Mouse (Mus musculus) erythroblast, embryonic 14.5 days (primary cell): ENCODE data around the gene Ccdc155. TPM values are rescaled to one million over a fixed set of nuclear protein-coding genes. Genes with fewer than 3 reads are reported as not detected.
"Not testable (repeated sequence)": the region's sequence is repeated elsewhere in the genome, so short reads cannot be mapped to it uniquely, and the experiment has no call there.

Experiments used
- H3K27me3 ChIP-seq: 2 replicates; pipeline ENCODE4 v1.6.1; 2012; ENCODE audit warnings: inconsistent platforms; ENCODE audit not compliant: control insufficient read depth
- H3K36me3 ChIP-seq: 2 replicates; pipeline ENCODE4 v1.6.1; 2012; ENCODE audit warnings: mild to moderate bottlenecking, inconsistent platforms; ENCODE audit not compliant: control insufficient read depth
- H3K4me1 ChIP-seq: 2 replicates; pipeline ENCODE4 v1.6.1; 2012; ENCODE audit warnings: inconsistent platforms; ENCODE audit not compliant: control insufficient read depth
- H3K4me3 ChIP-seq: replicated peaks from 2 replicates; pipeline ENCODE3; 2012; ENCODE audit warnings: moderate library complexity, mild to moderate bottlenecking, inconsistent platforms
- H3K9me3 ChIP-seq: 2 replicates; pipeline ENCODE4 v1.6.1; 2012; ENCODE audit warnings: low read length, inconsistent platforms, mixed read lengths; ENCODE audit not compliant: control insufficient read depth
- GATA1 ChIP-seq: IDR thresholded peaks from 2 replicates; pipeline ENCODE4 v1.6.1; 2012; ENCODE audit warnings: low read length, inconsistent platforms, mixed read lengths
- TAL1 ChIP-seq: IDR thresholded peaks from 3 replicates; pipeline ENCODE4 v1.6.1; 2012; ENCODE audit warnings: low read length, inconsistent platforms, mixed read lengths
- polyA plus RNA-seq: library from polyadenylated mRNA; stranded (reverse); fragments of >175 nt; gene quantifications from 2 replicates; pipeline ENCODE4 v1.2.3, GENCODE M21; 2012

Ccdc155 gene
- polyA plus RNA-seq, 1 experiment: 0.05 TPM

DNA sequence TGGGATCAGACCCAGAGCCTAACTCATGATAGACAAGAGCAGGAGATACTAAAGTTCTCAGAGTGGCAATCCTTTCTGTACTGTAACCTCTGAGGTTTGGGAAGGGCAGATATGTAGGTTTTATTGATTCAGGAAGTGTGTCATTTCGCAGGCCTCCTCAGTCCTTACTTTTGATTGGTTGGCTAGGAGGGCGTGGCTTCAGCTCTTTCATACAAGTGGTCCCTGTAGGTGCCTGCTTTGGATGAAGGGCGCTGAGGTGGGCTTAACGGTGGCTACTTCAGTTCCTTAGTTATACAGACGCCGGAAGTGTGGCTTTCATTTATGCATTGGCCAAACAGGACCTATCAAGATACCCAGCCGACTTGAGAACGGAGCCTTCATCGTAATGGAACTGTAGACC, 49.1 kb downstream of the Ccdc155 start:
- TF ChIP-seq GATA1 (no peak), TAL1 (no peak)
- H3K4me1 ChIP-seq: peaks cover 29% of the 10 kb centered on the region
- H3K9me3 ChIP-seq: no peaks in the 10 kb centered on the region
- no peak overlapping the region for H3K4me3 ChIP-seq
- no peaks in the 10 kb centered on the region for H3K27me3 ChIP-seq
- H3K36me3 ChIP-seq: peaks cover 40% of the 10 kb centered on the region

DNA sequence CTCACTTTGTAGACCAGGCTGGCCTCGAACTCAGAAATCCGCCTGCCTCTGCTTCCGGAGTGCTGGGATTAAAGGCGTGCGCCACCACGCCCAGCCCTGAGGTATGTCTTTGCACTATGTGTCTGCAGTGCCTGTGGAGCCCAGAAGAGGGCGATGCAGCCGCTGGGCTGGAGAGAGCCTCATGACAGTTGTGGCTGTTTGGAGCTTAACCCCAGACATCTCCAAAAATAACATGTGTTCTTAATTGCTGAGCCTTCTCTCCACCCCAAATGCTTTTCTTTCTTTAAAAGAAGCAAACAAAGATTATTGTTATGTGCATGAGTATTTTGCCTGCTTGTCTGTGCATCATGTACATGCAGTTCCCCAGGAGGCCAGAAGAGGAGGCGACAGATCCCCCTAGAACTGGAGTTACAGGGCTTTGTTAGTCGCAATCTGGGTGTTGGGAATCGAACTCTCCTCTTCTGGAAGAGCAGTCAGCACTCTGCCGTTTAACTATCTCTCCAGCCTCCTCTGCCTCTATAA, 49.6 kb downstream of the Ccdc155 start:
- H3K4me1 ChIP-seq: peaks cover 31% of the 10 kb centered on the region
- no peak for TF ChIP-seq TAL1
- TF ChIP-seq GATA1: no peak
- H3K27me3 ChIP-seq: no peaks in the 10 kb centered on the region
- peaks cover 35% of the 10 kb centered on the region for H3K36me3 ChIP-seq
- H3K4me3 ChIP-seq: peak overlapping the region; percentile 77
- H3K9me3 ChIP-seq: no peaks in the 10 kb centered on the region

DNA sequence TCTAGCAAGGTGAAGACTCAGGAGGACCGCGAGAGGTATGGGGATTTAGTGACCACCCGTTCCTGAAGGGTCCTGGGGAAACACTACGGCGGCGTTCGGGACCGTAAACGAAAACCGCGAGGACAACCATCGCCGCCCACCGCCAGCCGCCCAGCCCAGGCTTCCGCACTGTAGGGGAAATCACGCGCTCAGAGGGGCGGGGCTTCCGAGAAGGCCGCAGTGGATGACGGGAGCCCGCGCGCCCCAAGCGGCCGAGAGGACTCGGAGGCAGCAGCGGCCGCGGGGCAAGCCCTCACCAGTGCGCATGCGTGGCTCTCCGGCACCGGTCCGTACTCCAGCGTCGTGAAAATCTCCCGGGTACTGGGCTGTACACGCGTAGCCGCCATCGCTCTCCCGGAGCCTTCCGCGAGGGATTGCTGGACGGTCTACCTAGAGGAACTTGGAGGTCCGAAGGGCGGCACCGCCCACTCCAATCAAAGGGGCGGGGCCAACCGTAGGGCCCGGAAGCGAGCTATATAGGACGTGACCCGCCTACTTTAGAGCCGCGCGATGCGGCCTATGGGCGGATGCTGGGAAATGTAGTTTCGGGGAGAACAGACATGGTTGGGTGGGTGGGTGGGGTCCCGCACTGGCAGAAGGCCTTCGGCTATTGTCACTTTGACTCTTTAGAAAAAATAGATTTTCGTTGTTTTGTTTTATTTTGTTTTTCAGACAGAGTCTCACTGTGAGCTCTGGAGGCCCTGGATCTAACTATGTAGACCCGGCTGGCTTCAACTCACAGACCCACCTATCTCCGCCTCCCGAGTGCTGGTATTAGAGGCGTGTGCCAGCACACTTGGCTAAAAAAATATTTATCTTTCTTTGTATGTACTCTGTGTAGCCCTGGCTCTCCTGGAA, 50.3 kb downstream of the Ccdc155 start, which contains the start of the genes Pih1d1 and Aldh16a1:
Gene Pih1d1, plus strand, starts transcription at position 208 of the 897 bp plus-strand sequence.
Gene Aldh16a1, minus strand, starts transcription at position 489 of the 897 bp plus-strand sequence.
- Histone ChIP-seq H3K4me3 (peak within 1 kb of the TSS; percentile 77), H3K27me3 (no peaks in the 10 kb centered on the region), H3K9me3 (no peaks in the 10 kb centered on the region), H3K4me1 (peaks cover 31% of the 10 kb centered on the region), H3K36me3 (peaks cover 32% of the 10 kb centered on the region)
- no peak for TF ChIP-seq TAL1
- TF ChIP-seq GATA1: no peak

DNA sequence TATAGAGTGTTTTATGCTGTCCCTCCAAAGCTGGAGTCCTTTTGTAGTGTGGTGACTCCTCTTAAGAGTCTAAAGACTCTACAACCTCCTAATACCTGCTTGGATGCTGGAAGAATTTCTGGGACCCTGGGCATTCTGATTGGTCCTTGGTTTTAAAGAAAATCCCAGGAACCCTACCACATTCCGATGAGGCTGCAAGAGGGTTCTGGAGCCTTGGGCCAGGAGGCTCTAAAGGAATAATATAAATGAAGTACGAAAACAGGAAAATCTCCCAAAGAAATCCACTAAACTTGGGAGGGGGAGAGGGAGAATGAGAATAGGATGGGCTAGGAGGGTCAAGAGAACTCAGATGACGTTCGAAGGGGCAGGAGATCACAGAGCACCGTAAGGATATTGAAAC, 51.1 kb downstream of the Ccdc155 start:
- Histone ChIP-seq H3K4me1 (peaks cover 31% of the 10 kb centered on the region), H3K9me3 (no peaks in the 10 kb centered on the region), H3K4me3 (peak overlapping the region; percentile 77), H3K36me3 (peaks cover 26% of the 10 kb centered on the region), H3K27me3 (no peaks in the 10 kb centered on the region)
- TF ChIP-seq GATA1 (no peak), TAL1 (no peak)

DNA sequence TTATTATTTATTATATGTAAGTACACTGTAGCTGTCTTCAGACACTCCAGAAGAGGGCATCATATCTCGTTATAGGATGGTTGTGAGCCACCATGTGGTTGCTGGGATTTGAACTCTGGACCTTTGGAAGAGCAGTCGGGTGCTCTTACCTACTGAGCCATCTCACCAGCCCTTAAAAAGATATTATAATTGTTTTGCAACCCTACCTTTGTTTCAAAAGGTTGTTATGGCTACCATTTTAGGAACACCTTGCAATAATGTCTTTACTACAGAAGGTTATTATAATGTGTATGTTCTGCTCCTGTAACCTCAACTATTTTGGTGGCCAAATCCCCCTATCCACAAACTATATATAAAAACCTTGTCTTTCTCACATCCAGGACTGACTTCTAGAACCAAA, 51.6 kb downstream of the Ccdc155 start:
- peaks cover 26% of the 10 kb centered on the region for H3K36me3 ChIP-seq
- not testable (repeated sequence) for H3K27me3 ChIP-seq, H3K9me3 ChIP-seq
- H3K4me3 ChIP-seq: peak overlapping the region; percentile 77
- H3K4me1 ChIP-seq: peaks cover 31% of the 10 kb centered on the region

DNA sequence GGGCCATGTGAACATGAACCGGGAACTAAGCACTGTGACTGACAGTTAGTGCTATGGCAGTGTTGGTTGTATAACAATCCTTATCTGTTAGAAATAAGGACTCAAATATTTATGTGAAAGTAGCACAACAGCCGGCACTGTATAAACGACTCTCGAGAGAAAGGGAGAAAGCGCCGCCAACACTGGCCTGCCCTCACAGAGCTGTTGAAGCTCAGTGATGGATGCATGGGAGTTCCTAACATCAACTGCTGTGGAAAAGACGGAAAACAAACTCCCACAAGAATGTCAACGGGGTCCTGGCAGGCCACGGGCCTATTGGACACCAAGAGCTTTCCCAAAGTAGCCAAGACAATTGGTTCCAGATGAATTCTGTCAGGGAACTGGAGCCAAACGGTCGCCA, 53.4 kb downstream of the Ccdc155 start:
- TF ChIP-seq TAL1: no peak
- TF ChIP-seq GATA1: no peak
- Histone ChIP-seq H3K27me3 (no peaks in the 10 kb centered on the region), H3K9me3 (no peaks in the 10 kb centered on the region), H3K36me3 (peaks cover 29% of the 10 kb centered on the region), H3K4me3 (no peak overlapping the region), H3K4me1 (peaks cover 28% of the 10 kb centered on the region)

DNA sequence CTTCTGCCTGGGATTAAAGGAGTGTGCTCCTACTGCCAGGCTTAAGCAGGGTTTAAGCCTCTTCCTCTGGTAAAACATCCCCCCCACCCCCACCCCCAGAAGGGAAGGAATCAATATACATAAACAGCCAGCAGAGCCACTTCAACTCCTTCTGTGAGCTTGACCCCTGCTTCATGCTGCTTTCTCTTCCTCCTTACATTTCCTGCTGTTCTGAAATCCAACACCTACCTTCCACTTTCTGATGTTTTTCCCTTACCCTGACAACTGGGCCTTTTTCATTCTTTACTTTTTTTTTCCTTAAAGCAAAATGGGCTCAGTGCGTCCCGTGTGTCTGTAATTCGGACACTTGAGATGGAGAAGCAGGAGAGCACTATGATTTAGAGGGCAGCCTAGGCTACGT, 54.4 kb downstream of the Ccdc155 start:
- Histone ChIP-seq H3K4me3 (no peak overlapping the region), H3K9me3 (no peaks in the 10 kb centered on the region), H3K36me3 (peaks cover 36% of the 10 kb centered on the region), H3K4me1 (peaks cover 22% of the 10 kb centered on the region), H3K27me3 (no peaks in the 10 kb centered on the region)
- TF ChIP-seq GATA1: no peak

DNA sequence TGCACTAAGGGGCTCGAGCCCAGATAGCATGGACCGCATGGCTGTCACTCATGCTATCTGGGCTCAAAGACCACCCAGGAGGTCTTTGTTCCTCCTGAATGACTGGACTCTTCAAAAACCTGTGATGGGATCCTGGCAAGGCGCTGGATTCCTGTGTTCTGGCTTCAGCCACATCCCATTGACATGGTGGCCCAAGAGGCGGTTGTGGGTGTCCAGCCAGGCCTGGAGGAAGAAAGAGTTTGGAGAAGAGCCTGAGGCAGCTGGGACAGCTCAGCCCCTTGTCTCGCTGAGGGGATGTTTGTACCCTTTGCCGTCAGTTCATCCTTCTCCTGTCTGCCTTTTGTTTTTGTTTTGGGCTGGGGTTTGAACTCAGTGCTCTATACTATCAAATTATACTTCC, 55.1 kb downstream of the Ccdc155 start:
- TF ChIP-seq GATA1 (no peak), TAL1 (no peak)
- Histone ChIP-seq H3K4me3 (no peak overlapping the region), H3K9me3 (no peaks in the 10 kb centered on the region), H3K27me3 (no peaks in the 10 kb centered on the region), H3K4me1 (peaks cover 15% of the 10 kb centered on the region), H3K36me3 (peaks cover 41% of the 10 kb centered on the region)

DNA sequence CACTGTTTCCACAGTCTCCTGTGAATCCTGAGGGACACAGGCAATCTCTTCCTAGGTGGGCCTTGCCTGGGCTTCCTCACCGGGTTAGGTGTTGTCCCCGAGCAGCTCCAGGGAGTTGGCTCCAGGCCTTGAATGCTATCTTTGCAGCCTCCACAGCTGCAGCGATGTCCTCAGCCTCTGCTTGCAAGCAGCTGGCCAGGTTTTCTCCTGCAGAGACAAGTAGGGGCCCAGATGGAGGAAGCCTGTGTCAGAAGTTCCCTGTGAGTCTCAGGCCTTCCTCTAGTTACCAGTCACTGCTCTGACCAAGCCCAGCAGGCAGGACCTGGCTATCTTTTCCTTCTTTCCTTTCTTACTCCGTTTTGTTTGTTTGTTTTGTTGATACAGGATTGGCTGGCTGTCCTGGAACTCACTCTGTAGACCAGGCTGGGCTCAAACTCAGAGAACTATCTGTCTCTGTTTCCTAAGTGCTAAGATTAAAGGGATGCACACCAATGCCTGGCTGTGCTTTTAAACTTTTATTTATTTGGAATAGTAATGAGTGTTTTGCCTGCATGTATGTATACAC, 56.1 kb downstream of the Ccdc155 start:
- no peaks in the 10 kb centered on the region for H3K9me3 ChIP-seq
- TF ChIP-seq TAL1 (no peak), GATA1 (no peak)
- no peak overlapping the region for H3K4me3 ChIP-seq
- H3K4me1 ChIP-seq: peaks cover 12% of the 10 kb centered on the region
- peaks cover 50% of the 10 kb centered on the region for H3K36me3 ChIP-seq
- H3K27me3 ChIP-seq: no peaks in the 10 kb centered on the region

DNA sequence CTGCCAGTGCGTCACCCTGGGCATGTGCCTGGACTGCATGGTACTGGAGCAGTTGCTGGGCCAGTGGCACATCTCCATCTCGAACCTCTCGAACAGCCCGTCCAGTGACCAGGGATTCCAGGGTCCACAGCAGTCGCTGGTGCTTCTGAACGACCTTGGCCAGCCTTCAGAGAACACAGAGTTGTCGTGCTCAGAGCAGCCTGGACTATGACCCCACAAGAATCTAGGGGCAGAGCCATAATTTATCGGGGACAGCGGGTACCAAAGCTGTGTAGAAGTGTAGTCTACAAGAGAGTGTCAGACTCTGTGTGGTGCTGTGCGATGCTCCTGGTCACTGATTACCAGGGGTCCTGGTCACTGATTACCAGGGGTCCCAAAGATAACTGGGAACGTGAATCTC, 56.8 kb downstream of the Ccdc155 start:
- Histone ChIP-seq H3K4me3 (no peak overlapping the region), H3K27me3 (no peaks in the 10 kb centered on the region), H3K36me3 (peaks cover 57% of the 10 kb centered on the region), H3K9me3 (no peaks in the 10 kb centered on the region), H3K4me1 (peaks cover 7% of the 10 kb centered on the region)
- no peak for TF ChIP-seq TAL1
- no peak for TF ChIP-seq GATA1
